Mouse (Mus musculus): ENCODE results near the gene Rab11fip4. TPM values are rescaled to one million over a fixed set of nuclear protein-coding genes. Genes with fewer than 3 reads are reported as not detected.

The Rab11fip4 gene
- total and polyA plus RNA-seq, 3 experiments, result 13.2 to 41.6 (median 26.6) TPM

DNA sequence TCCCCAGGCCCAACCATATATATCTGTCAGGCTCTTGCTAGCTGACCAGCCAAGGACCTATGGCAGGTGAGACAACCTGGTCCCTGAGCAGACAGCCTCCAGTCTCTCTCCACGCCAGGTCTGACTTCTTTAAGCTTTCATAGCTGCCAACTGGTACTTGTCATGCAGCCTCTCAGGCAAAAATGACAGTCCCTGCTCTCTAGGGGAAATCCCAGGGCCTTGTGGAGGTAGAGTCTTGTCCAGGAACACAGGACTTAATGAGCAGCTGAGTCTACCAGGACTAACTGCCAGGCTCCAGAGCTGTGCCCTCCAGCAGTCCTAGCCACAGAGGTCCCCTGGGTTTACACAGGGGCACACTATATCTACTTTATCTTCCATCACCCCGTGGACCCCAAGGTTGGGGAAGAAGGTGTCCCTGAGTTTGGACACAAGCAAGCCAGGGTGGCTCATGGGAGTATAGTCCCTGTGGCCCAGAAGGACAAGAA is 85.5 kb downstream of the Rab11fip4 start (continued):
- TF ChIP-seq GABPA (IDR thresholded peaks at IDR 0.05; ENCODE audit: insufficient replicate concordance, low read depth, low read length) (no peak), RAD21 (IDR thresholded peaks at IDR 0.05; ENCODE audit: low read depth, low read length) (no peak; the same call in 1 of the 2 replicates), MEF2A (IDR thresholded peaks at IDR 0.05; ENCODE audit: borderline replicate concordance, low read depth, low read length) (peak; percentile 70; the same call in 1 of the 2 replicates), IRF4 (IDR thresholded peaks at IDR 0.05; ENCODE audit: low read depth, low read length) (peak; percentile 59), ELF1 (IDR thresholded peaks at IDR 0.05; ENCODE audit: low read depth, low read length) (0 out of 2 replicates have a peak, but pooled peaks have one; percentile 17), ZC3H11A (IDR thresholded peaks at IDR 0.05; ENCODE audit: low read depth, low read length) (no peak), POLR2AphosphoS2 (IDR thresholded peaks at IDR 0.05; ENCODE audit: low read depth, low read length) (peak; percentile 78; the same call in 1 of the 2 replicates), KAT2A (IDR thresholded peaks at IDR 0.05; ENCODE audit: insufficient replicate concordance, low read length) (0 out of 2 replicates have a peak, but pooled peaks have one; percentile 68), TCF12 (IDR thresholded peaks at IDR 0.05; ENCODE audit: low read depth, low read length) (peak; percentile 94), MAFK (IDR thresholded peaks at IDR 0.05; ENCODE audit: insufficient replicate concordance, low read length) (peak; percentile 23; the same call in 1 of the 2 replicates), ETS1 (conservative IDR thresholded peaks at IDR 0.05; ENCODE audit: low read depth, low read length) (peak; percentile 90), ZMIZ1 (IDR thresholded peaks at IDR 0.05; ENCODE audit: low read depth, low read length) (peak; percentile 95)

- peak overlapping the region; percentile 99 for H3K27ac ChIP-seq (ENCODE audit: insufficient read depth, low read depth)
- H3K4me1 ChIP-seq (ENCODE audit: control insufficient read depth in 1 of 2, insufficient read depth in 2 of 2), result peaks cover 74 to 95% of the 10 kb centered on the region in 2 experiments
- dilution Hi-C loops (cut with MboI; ENCODE audit: extremely low pct_ligation_motif_present, extremely low pct_unique_long_range_greater_than_20kb, low sequenced_read_pairs) (loop anchor here (10.0 kb wide), 1 partner anchor 53 kb away; no protein-coding TSS in a partner anchor), in situ Hi-C loops (cut with MboI; ENCODE audit: low pct_ligation_motif_present, low pct_unique_long_range_greater_than_20kb, low sequenced_read_pairs) (no loop called here)
- DNase-seq (ENCODE audit: extremely low read depth), result peak; percentile 93
- H3K27me3 ChIP-seq (replicated peaks), result no peaks in the 10 kb centered on the region
- no peaks in the 10 kb centered on the region for H3K36me3 ChIP-seq (replicated peaks in 1 of 2; ENCODE audit: control insufficient read depth in 1 of 2, insufficient read depth in 1 of 2, low read length in 1 of 2)
- peak overlapping the region; percentile 57 for H3K4me2 ChIP-seq (ENCODE audit: insufficient read depth, low read depth, poor library complexity, severe bottlenecking)
- peak overlapping the region; percentile 12 to 56 (median 41) for H3K4me3 ChIP-seq (replicated peaks in 1 of 3; ENCODE audit: low read depth in 2 of 3, low read length in 2 of 3, poor library complexity in 1 of 3)
- peak overlapping the region; percentile 88 for H3K9ac ChIP-seq (ENCODE audit: insufficient read depth, low read depth)
- no peaks in the 10 kb centered on the region for H3K9me3 ChIP-seq (replicated peaks; ENCODE audit: low read length)
- peaks cover 15% of the 10 kb centered on the region; the same call in 1 of the 2 replicates for H3K79me2 ChIP-seq (replicated peaks; ENCODE audit: control insufficient read depth, extremely low read depth, insufficient read depth, poor library complexity, severe bottlenecking)
- TF ChIP-seq KAT2A (IDR thresholded peaks at IDR 0.05; ENCODE audit: insufficient replicate concordance, low read length), result peak; percentile 53; the same call in 1 of the 2 replicates
- peak; percentile 33; the same call in 1 of the 2 replicates for TF ChIP-seq ELF1 (IDR thresholded peaks at IDR 0.05; ENCODE audit: low read depth, low read length)
- TF ChIP-seq HCFC1 (IDR thresholded peaks at IDR 0.05; ENCODE audit: low read depth, low read length), result peak; percentile 17; the same call in 1 of the 2 replicates
- TF ChIP-seq NRF1 (IDR thresholded peaks at IDR 0.05; ENCODE audit: low read depth, low read length), result no peak
- TF ChIP-seq E2F4 (IDR thresholded peaks at IDR 0.05; ENCODE audit: insufficient replicate concordance, low read depth, low read length), result no peak
- TF ChIP-seq USF2 (conservative IDR thresholded peaks at IDR 0.05; ENCODE audit: low read depth, low read length), result peak; percentile 88
- TF ChIP-seq JUN (IDR thresholded peaks at IDR 0.05; ENCODE audit: insufficient read depth, low read depth, low read length), result no peak; the same call in 1 of the 2 replicates
- no peak for TF ChIP-seq RAD21 (IDR thresholded peaks at IDR 0.05; ENCODE audit: low read depth, low read length)
- peak; percentile 40 for TF ChIP-seq GABPA (IDR thresholded peaks at IDR 0.05; ENCODE audit: insufficient replicate concordance, low read depth, low read length)
- TF ChIP-seq POLR2A (IDR thresholded peaks at IDR 0.05; ENCODE audit: low read depth, low read length), result peak; percentile 49
- no peak; the same call in 1 of the 2 replicates for TF ChIP-seq SIN3A (IDR thresholded peaks at IDR 0.05; ENCODE audit: low read length)
- 0 out of 2 replicates have a peak, but pooled peaks have one; percentile 38 for TF ChIP-seq CHD2 (IDR thresholded peaks at IDR 0.05; ENCODE audit: low read length)
- peak; percentile 79 for TF ChIP-seq MEF2A (IDR thresholded peaks at IDR 0.05; ENCODE audit: borderline replicate concordance, low read depth, low read length)
- 0 out of 2 replicates have a peak, but pooled peaks have one; percentile 6 for TF ChIP-seq MAFK (IDR thresholded peaks at IDR 0.05; ENCODE audit: insufficient replicate concordance, low read length)
- TF ChIP-seq NELFE (IDR thresholded peaks at IDR 0.05; ENCODE audit: low read depth, low read length), result peak; percentile 56
- no peak for TF ChIP-seq SMC3 (IDR thresholded peaks at IDR 0.05; ENCODE audit: low read depth, low read length)
- TF ChIP-seq ZMIZ1 (IDR thresholded peaks at IDR 0.05; ENCODE audit: low read depth, low read length), result peak; percentile 25; the same call in 1 of the 2 replicates
- TF ChIP-seq MAX (IDR thresholded peaks at IDR 0.05; ENCODE audit: low read length), result peak; percentile 96
- peak; percentile 60; the same call in 1 of the 2 replicates for TF ChIP-seq MAZ (IDR thresholded peaks at IDR 0.05; ENCODE audit: low read depth, low read length)
- peak; percentile 71 for TF ChIP-seq EP300 (IDR thresholded peaks at IDR 0.05; ENCODE audit: low read length)
- no peak for TF ChIP-seq POLR2AphosphoS2 (IDR thresholded peaks at IDR 0.05; ENCODE audit: low read depth, low read length)
- TF ChIP-seq CTCF (conservative IDR thresholded peaks at IDR 0.05 in 1 of 2, IDR thresholded peaks at IDR 0.05 in 1 of 2; ENCODE audit: low read depth in 2 of 2, low read length in 2 of 2), result no peak
- peak; percentile 83 for TF ChIP-seq MXI1 (IDR thresholded peaks at IDR 0.05; ENCODE audit: low read depth, low read length)
- TF ChIP-seq ETS1 (conservative IDR thresholded peaks at IDR 0.05; ENCODE audit: low read depth, low read length), result peak; percentile 91
- peak; percentile 74; the same call in 1 of the 2 replicates for TF ChIP-seq TCF12 (IDR thresholded peaks at IDR 0.05; ENCODE audit: low read depth, low read length)
- TF ChIP-seq ZC3H11A (IDR thresholded peaks at IDR 0.05; ENCODE audit: low read depth, low read length), result no peak
- no peak for TF ChIP-seq UBTF (IDR thresholded peaks at IDR 0.05; ENCODE audit: low read depth, low read length)
- peak; percentile 79 for TF ChIP-seq IRF4 (IDR thresholded peaks at IDR 0.05; ENCODE audit: low read depth, low read length)
- peak; percentile 90 for TF ChIP-seq BHLHE40 (IDR thresholded peaks at IDR 0.05; ENCODE audit: low read depth, low read length)
- TF ChIP-seq USF1 (IDR thresholded peaks at IDR 0.05; ENCODE audit: low read depth, low read length), result peak; percentile 89
- peak; percentile 94 for TF ChIP-seq MYC (IDR thresholded peaks at IDR 0.05; ENCODE audit: low read depth, low read length)
- TF ChIP-seq RCOR1 (conservative IDR thresholded peaks at IDR 0.05; ENCODE audit: low read depth, low read length), result no peak; the same call in 1 of the 2 replicates
Observed at GRCm38 (mm10) chr11:79677402-79677801, 86.4 kb downstream of the Rab11fip4 start.

Measured in CH12.LX (cell line).